Mouse (Mus musculus) MEL (cell line): ENCODE measurements at regions not wholly inside any gene's neighbourhood (a gene's known extent, or its start where the extent isn't known, plus 50 kb on each side); places are given as distances from the start of the nearest gene placed in this dataset.

Experiments used
- CTCF ChIP-seq, 3 experiments: IDR thresholded peaks in 2 of 3; conservative IDR thresholded peaks in 1 of 3; 2 replicates each; pipeline ENCODE4 v1.5.1; 2011 to 2012; ENCODE audit warnings: low read length in 3 of 3, low read depth in 2 of 3, mild to moderate bottlenecking in 2 of 3, improper control_type of control experiment in 1 of 3, inconsistent platforms in 1 of 3, mixed read lengths in 1 of 3, moderate library complexity in 1 of 3; ENCODE audit not compliant: control insufficient read depth in 1 of 3, insufficient read depth in 1 of 3, poor library complexity in 1 of 3, severe bottlenecking in 1 of 3
- MAFK ChIP-seq: IDR thresholded peaks from 2 replicates; pipeline ENCODE4 v1.6.1; 2011; ENCODE audit warnings: low read depth, mild to moderate bottlenecking, low read length, improper control_type of control experiment, borderline replicate concordance
- USF1 ChIP-seq: IDR thresholded peaks from 2 replicates; pipeline ENCODE4 v1.6.1; 2014; ENCODE audit warnings: low read depth, mild to moderate bottlenecking, inconsistent platforms, low read length, improper control_type of control experiment, moderate library complexity
- ZNF384 ChIP-seq: IDR thresholded peaks from 2 replicates; pipeline ENCODE4 v1.6.1; 2012; ENCODE audit warnings: low read depth, mild to moderate bottlenecking, inconsistent platforms, low read length, improper control_type of control experiment

- TF ChIP-seq CTCF (IDR thresholded peaks at IDR 0.05 in 2 of 3, conservative IDR thresholded peaks at IDR 0.05 in 1 of 3; ENCODE audit: control insufficient read depth in 1 of 3, insufficient read depth in 1 of 3, low read depth in 2 of 3, low read length in 3 of 3, poor library complexity in 1 of 3, severe bottlenecking in 1 of 3), result no peak
- no peak for TF ChIP-seq ZNF384
- no peak for TF ChIP-seq MAFK
- TF ChIP-seq USF1, result no peak
These were observed 90.3 kb upstream of the Cxxc4 start for GRCm38 (mm10) chr3:134145935-134146334.
